Mouse (Mus musculus): Measurements from ENCODE around the gene Nccrp1.

The Nccrp1 gene

GRCm38 (mm10) chr7:28547154-28547553 lies at the start of gene Nccrp1:
Gene Nccrp1 (minus strand): TSS chr7:28547254.
- no peak for DNase-seq

DNA sequence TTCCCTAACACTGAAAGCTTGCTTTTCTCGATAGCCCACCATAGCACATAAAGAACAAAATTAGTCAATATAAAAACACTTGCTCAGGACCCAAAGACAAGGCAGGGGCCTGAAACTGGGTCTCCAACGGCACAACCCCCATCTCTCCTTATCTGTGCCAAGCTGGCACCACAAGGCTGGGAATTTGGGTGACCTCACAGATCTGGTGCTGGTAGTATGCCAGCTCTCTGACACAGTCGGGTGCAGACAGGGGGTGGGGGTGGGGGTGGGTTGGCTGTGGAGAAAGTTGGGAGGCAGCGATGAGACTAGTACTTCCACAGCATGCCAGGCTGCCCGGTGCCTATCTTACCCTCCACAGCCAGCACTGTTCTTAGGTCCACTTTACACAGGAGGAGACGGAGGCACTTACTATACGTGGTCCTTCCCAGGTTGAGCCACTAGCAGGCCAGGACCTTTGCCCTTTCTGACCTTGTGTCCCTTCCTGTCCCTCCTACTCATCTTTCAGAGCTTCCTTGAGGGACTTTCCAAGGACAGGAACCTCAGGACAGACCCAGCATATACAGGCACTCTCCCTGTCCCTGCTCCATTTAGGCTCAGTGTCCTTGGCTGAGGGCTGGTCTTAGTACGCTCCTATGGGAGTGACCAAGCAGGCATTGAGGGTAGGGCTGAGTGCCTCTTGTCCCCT lies 48.8 kb upstream of the Nccrp1 start:
- DNase-seq: peak; percentile 44

- no peak for DNase-seq
These were observed 46.4 kb upstream of the Nccrp1 start for GRCm38 (mm10) chr7:28593206-28594111.

- no peak for DNase-seq
These were observed 44.8 kb upstream of the Nccrp1 start for GRCm38 (mm10) chr7:28591862-28592261.

DNA sequence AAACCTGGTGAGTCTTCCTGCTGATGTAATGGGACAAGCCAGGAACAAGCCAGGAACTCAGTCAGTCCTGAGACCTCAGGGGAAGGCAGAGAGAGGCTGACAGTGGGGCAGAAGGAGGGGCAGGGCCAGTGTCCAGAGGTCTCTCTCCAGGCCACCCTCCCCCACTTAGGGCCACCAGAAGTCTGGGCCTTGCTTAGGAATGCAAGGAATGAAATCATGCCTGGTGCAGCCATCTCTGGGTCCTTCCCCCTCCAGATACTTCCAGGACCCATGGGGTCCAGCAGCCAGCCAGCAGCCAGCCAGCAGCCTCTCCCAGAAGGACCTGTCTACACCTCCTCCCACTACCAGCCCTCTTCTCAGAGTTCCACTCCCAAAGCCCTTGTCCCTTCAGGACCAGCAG lies 40.6 kb upstream of the Nccrp1 start:
- DNase-seq: no peak

DNA sequence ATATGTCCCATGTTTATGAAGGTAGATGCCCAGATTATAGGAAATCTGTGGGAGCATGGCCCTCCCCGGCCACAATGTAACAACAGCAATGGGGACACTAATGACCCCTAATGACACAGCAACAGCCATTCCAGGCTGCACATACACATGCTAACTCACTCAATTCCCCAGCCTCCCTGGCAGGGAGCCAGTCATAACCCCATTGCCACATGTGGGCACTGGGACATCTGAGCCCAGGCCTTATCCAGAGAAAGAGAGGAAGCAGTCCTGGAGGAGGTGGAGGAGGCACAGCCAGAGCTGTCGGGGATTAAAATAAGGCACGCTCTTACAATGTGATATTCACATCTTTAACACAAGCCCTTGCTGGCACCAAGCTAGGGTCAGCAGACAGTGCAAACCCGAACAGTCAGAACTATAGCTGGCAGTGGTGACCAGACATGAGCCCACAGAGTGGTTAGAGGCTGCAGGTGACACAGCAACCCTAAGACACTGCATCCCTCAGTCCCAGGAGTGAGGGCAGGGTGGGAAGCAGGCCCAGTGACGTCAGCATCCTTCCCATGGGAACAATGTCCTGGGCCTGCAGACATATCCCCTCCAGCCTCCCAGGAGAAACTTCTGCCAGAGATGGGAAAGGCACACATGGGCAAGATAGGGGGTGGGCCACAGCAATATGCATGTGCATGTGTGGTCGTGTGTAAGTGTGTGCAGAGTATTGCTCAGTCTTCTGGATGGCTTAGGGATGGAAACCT lies 39.8 kb upstream of the Nccrp1 start:
- no peak for DNase-seq

DNA sequence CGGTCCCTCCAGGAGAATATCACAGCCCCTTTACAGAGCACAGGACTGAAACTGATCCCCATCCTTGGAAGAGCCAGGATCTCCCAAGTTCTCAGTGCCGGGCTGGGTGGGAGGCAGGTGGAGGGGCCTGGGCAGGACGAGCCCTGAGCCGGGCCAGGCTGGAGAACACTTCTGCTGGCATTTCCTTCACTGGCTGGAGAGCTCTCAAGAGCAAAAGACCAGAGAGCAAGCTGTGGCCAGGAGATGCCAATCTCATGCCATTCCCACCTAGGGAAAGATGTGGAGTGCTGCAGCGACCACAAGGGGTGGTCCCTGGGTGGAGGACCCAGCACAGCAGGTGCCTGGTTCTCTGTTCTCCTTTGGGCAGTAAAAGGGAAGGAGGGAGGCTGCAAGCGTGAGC lies 37.9 kb upstream of the Nccrp1 start:
- no peak for DNase-seq

DNA sequence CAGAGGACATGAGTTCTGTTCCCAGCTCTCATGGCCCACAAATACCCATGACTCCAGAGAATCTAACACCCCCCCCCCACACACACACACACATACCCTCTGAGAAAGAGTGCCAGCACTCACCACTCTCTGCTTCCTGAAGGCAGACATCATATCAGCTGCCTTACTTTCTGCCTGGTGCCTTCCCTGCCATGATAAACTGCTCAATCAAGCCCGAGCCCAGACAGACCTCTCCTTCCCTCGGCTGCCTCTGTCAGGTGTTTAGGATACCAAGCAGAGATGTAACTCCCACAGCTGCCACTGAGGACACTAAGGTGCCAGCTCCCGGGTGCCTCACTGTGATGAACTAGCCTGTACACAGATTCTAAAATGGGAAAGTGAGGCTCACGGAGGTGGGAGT lies 37.4 kb upstream of the Nccrp1 start:
- DNase-seq: no peak

DNA sequence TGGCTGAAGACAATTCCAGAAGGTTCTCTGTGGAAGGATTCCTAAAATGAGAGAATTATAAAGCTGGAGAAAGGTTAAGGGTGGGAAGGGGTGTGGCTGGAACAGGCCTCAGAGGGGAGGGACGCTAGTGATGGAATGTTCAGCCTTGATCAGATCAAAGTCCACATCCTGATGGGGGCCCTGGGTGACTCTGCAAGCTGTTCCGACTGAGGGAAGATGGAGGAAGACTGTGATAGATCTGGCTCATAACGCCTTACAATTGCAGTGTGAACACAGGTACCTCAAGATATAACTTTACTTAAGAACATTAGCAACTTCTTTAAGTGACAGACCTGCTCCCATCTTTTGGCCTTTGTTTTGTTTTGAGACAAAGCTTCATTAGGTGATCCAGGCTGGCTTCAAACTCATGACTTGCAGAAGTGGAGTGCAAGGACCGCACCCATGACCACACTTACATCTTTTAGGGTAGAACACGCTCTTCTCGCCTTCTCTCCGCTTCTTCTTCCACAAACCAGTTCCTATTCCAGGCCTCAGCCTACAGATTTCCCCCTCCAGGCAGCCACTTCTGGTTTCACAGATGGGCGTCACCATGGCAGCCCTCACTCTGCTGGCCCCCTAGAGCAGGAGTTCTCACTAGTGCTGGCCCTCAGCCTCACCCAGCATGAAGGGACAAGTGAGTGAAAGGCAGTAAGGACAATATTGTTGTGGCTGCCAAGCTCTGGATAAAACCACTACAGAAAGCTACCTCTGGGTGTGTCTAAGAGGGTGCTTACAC lies 36.7 kb upstream of the Nccrp1 start:
- no peak for DNase-seq

DNA sequence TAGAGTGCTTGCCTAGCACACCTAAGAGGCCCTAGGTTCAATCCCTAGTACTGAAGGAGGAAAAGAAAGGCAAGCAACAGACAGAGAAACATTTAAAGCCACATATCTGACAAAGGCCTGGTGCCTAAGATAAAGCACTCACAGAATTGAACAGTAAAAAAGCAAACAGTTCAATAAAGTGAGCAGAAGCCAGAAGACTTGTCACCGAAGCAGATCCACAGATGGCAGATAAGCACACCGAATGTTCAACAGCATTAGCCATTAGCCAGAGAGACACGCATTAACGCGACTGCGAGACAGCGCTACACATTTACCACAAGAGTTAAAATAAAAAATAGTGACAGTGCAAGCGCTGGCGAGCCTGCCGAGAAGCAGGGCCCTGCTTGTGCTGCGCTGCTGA lies 35.8 kb upstream of the Nccrp1 start:
- no peak for DNase-seq

- DNase-seq: no peak
These were observed 34.7 kb upstream of the Nccrp1 start for GRCm38 (mm10) chr7:28581721-28582120.

DNA sequence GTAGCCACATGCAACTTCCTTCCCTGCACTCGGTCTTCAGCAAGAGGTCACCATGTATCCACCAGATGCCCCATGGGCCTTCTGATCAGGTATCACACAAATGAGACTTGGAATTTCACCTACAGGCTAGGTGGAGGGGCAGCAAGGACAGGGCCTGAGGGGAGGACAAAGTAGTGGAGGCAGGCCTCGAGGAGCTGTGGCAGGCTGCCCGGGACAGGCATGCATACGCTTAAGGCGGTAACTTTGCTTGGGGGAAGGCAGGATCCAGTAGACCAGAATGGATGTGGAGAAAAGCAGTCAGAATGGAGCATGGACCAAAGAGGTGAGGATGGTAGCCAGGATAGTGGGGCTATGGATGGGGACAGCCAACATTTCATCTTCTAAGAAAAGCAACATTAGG lies 32.8 kb upstream of the Nccrp1 start:
- no peak for DNase-seq

DNA sequence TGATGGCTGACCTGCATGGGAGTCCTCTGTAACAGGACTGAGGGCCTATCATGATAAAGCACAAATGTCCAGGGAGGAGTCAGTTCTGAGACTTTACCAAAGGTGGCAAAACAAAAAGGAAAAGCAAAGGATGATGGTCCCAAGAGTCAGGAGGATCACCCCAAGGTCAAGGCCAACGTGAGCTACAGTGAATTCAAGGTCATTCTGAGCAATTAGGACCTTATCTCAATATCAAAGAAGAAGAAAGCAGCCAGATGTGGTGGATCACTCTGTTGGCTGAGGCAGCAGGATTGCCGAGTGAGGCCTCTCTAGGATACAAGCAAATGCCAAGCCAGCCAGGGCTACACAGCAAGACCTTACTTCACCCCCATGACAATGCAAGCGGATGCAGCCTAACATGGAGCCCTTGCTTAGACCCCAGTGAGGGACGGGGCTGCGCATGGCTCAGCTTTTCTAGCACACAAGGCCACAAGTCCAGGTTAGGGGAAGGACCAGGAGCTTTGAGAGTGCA lies 31.5 kb upstream of the Nccrp1 start:
- no peak for DNase-seq

GRCm38 (mm10) chr7:28577826-28578542 lies 30.9 kb upstream of the Nccrp1 start:
- no peak for DNase-seq

GRCm38 (mm10) chr7:28576271-28576914 lies 29.3 kb upstream of the Nccrp1 start:
- DNase-seq: no peak

DNA sequence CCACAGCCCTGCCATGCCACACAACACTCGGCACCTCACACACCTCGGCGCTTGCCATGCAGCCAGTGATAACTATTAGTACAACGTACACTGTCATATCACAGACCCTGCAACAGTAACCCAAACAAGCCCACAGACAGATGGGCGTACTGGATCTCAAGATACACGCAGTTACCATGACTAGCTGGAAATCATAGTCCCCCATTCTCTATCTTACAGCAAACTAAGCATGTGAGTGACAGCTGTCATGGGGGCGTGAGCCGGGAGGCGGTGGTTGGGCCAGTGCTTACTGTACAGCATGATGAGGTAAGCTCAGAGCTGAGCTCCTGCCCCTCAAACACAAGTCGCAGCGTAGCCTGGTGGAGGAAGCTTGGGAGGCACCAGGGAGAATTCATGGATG lies 28.5 kb upstream of the Nccrp1 start:
- no peak for DNase-seq

DNA sequence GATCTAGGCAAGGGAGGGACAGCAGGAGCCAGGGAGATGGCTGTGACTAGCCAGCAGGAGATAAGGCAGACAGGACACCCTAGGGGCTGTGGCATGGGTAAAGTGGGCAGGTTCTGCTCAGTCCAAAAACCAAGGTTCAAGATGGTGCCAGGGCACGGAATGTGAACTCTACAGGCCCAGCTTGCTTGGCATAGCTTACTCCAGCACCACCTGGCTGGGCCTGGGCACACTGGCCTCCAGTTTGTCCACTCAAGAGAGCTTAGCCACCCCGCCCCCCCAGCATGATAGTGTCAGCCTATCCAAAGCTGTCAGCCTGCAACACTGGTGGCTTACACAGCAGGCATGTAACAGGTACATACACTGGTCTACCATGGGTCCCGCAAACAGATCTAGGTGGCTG lies 26.2 kb upstream of the Nccrp1 start:
- no peak for DNase-seq

DNA sequence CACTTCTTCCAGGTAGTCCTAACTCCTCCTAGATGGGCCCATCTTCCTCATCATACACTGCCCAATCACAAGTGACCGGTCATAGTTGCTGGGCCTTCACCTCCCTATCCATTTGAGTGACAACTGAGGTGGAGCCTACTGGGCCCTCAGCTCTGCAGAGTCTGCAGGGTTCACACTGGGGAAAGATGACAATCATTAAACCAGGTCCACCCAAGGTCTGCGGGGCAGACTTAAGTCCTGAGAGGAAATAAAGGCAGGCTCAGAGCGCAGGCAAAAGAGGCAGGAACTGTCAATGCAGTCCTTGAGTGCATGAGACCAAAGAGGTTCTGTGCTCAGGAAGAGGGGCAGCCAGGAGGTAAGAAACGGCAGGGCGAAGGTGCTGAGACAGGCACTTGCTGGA lies 25.6 kb upstream of the Nccrp1 start:
- no peak for DNase-seq

GRCm38 (mm10) chr7:28570982-28571682 lies 24.1 kb upstream of the Nccrp1 start:
- no peak for DNase-seq

- peak; percentile 78 for DNase-seq
These were observed 23.4 kb upstream of the Nccrp1 start for GRCm38 (mm10) chr7:28570291-28570981.
